Mouse (Mus musculus) CD4-positive naive resting alpha-beta T cell, adult 57 days (primary cell): Measurements from ENCODE around the gene Zswim7. TPM values are rescaled to one million over a fixed set of nuclear protein-coding genes. Genes with fewer than 3 reads are reported as not detected.

ENCODE experiments used
- total RNA-seq: library from RNA; stranded (reverse); gene quantifications from one replicate; pipeline ENCODE4 v1.2.4, GENCODE M21; 2023

The Zswim7 gene
- total RNA-seq: 6.0 TPM

DNA sequence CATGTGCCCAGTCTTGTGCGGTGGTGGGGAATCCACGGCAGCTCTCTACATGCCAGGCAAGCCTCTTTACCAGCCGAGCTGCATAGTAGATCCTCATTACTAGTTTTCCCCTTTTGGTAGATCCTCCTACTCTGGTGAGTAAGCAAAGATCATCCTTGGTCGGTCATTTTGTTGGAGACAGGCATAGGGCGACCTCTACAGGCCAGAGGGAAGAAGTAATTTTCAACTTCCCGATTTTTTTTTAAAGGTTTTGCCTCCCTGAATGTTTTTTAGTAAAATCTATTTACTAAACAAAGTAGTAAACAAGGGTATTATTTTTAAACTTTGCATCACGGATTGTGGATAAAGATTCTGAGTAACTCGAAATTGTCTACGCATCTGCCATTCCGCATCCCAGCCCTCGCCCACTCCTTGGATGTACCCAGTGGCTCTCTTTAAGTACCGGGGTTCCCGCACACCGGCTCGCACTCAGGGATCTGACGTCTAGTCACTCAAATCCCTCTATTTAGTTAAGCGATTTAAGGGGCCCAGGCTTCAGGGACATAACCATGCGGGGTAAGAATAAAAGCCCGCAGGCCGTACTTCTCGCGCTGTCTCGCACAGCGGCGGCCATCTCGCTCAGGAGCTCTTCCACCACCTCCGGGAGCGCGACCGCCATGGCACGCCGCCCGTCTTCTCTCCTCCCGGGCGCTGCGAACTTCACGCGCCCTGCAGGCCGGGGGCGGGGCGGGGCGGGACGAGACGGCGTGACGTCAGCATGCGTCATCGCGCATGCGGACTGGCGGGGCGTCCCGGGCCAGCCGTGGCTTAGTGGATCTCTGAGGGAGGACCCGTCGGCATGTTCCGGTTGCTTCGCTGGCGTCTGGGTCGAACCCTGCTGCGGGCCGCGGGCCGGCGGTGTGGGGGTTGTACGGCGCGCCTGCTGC is at the start of gene Zswim7, which contains the start of gene Ttc19:
Gene Zswim7 (minus strand): TSS at position 701 of the 926 bp plus-strand sequence.
Gene Ttc19 (plus strand): TSS at position 799 of the 926 bp plus-strand sequence.

DNA sequence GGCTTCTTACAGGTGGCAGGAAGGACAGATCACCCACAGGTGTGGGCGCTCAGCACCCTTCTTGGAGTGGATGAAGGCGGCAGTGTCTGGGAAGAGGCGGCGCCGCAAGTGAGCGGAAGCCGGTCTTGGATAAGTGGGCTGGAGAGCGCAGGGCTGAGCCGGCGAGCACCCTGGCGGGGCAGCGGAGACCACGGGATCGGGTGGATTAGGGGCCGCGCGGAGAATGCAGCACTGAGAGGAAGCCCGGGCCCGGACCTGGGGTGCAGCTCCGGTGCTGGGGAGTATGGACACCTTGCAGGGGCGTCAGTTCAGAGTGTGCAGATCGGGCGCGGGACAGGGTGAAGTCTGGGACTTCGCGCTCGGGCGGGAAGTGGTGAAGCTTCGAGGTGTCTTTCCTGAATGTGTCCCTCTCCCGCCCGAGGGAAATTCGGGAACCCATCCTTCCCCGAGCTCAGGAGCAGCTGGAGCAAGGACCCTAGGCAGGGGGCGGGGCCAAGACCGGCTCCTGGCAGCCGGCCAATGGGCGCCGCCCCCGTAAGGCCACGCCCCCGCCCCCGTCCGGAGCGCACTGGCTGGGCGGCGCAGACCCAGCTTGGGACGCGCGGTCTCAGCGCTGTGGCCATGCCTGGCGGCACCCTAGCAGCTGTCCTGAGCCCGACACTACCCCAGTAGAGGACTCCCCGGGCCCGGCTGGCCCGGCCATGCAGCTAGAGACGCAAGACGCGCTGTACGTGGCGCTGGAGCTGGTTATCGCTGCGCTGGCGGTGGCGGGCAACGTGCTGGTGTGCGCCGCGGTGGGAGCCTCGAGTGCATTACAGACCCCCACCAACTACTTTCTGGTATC is 32.6 kb downstream of the Zswim7 start, which contains the start of gene Adora2b:
Gene Adora2b (plus strand): TSS at position 584 of the 844 bp plus-strand sequence.

Other genes starting within 250 kb of the Zswim7 start
- gene Adora2b, start 32.4 kb downstream of the Zswim7 start, total RNA-seq: not detected
- 29.6 TPM for gene Ttc19, start 98 bp upstream of the Zswim7 start, total RNA-seq
- gene Pigl, start 177.1 kb upstream of the Zswim7 start, total RNA-seq: 11.1 TPM
- gene Ncor1, start 177.2 kb upstream of the Zswim7 start, total RNA-seq: 468 TPM